Mouse (Mus musculus) myocyte (in vitro differentiated cells): ENCODE data around the gene Dph2.

Source experiments
- E2F4 ChIP-seq: IDR thresholded peaks from one replicate; pipeline ENCODE4 v1.6.1; 2011; ENCODE audit warnings: mild to moderate bottlenecking, control low read depth, moderate library complexity; ENCODE audit not compliant: insufficient read depth
- MAX ChIP-seq: IDR thresholded peaks from one replicate; pipeline ENCODE4 v1.6.1; 2011; ENCODE audit warnings: low read depth, mild to moderate bottlenecking, control low read depth
- POLR2A ChIP-seq: IDR thresholded peaks from one replicate; pipeline ENCODE4 v1.6.1; 2011; ENCODE audit warnings: low read depth, mild to moderate bottlenecking, control low read depth, moderate library complexity; ENCODE audit not compliant: insufficient read length
- POLR2AphosphoS2 ChIP-seq: IDR thresholded peaks from one replicate; pipeline ENCODE4 v1.6.1; 2011; ENCODE audit warnings: low read depth, control low read depth; ENCODE audit not compliant: insufficient read length
- SRF ChIP-seq: IDR thresholded peaks from one replicate; pipeline ENCODE4 v1.6.1; 2011; ENCODE audit warnings: low read depth; ENCODE audit not compliant: control insufficient read depth, insufficient read length
- TCF12 ChIP-seq: IDR thresholded peaks from one replicate; pipeline ENCODE4 v1.6.1; 2011; ENCODE audit warnings: mild to moderate bottlenecking, control low read depth; ENCODE audit not compliant: poor library complexity, insufficient read depth, severe bottlenecking
- USF1 ChIP-seq: IDR thresholded peaks from one replicate; pipeline ENCODE4 v1.6.1; 2011; ENCODE audit warnings: low read depth, mild to moderate bottlenecking, control low read depth, moderate library complexity

- no peak for TF ChIP-seq E2F4
- TF ChIP-seq POLR2A: no peak
- no peak for TF ChIP-seq POLR2AphosphoS2
- TF ChIP-seq MAX: no peak
- TF ChIP-seq USF1: no peak
- no peak for TF ChIP-seq TCF12
- TF ChIP-seq SRF: no peak
These were observed 48.7 kb downstream of the Dph2 start for GRCm38 (mm10) chr4:117843101-117843500.
